Mouse (Mus musculus): ENCODE measurements around the gene Uox. TPM values are rescaled to one million over a fixed set of nuclear protein-coding genes. Genes with fewer than 3 reads are reported as not detected.

Uox gene
- polyA plus RNA-seq, 1 experiment, result not detected

GRCm38 (mm10) chr3:146567366-146567765, 2.9 kb upstream of the Uox start:
- Histone ChIP-seq H3K4me3 (ENCODE audit: extremely low read depth, insufficient read depth, insufficient read length) (no peak overlapping the region), H3K4me1 (ENCODE audit: control insufficient read depth, insufficient read depth, insufficient read length) (no peaks in the 10 kb centered on the region), H3K27ac (ENCODE audit: insufficient read depth, low read length) (no peak overlapping the region), H3K36me3 (ENCODE audit: control insufficient read depth, insufficient read depth, low read length) (no peaks in the 10 kb centered on the region), H3K27me3 (ENCODE audit: control insufficient read depth, insufficient read depth, low read length) (no peaks in the 10 kb centered on the region)
- DNase-seq (ENCODE audit: low read depth in 1 of 2, low spot score in 2 of 2), result no peak
- 81% methylated on average over 7 of the region's 7 CpGs for WGBS
- TF ChIP-seq CTCF (IDR thresholded peaks at IDR 0.05; ENCODE audit: extremely low read depth, insufficient read depth, insufficient read length, insufficient replicate concordance) (no peak), POLR2A (IDR thresholded peaks at IDR 0.05; ENCODE audit: low read depth, low read length) (no peak)

- H3K27ac ChIP-seq (ENCODE audit: insufficient read depth, low read length), result no peak overlapping the region
- H3K4me3 ChIP-seq (ENCODE audit: extremely low read depth, insufficient read depth, insufficient read length), result no peak overlapping the region
- 62% methylated on average over 9 of the region's 9 CpGs for WGBS
- H3K36me3 ChIP-seq (ENCODE audit: control insufficient read depth, insufficient read depth, low read length), result no peaks in the 10 kb centered on the region
- no peaks in the 10 kb centered on the region for H3K27me3 ChIP-seq (ENCODE audit: control insufficient read depth, insufficient read depth, low read length)
- no peaks in the 10 kb centered on the region for H3K4me1 ChIP-seq (ENCODE audit: control insufficient read depth, insufficient read depth, insufficient read length)
- TF ChIP-seq POLR2A (IDR thresholded peaks at IDR 0.05; ENCODE audit: low read depth, low read length) (no peak), CTCF (IDR thresholded peaks at IDR 0.05; ENCODE audit: extremely low read depth, insufficient read depth, insufficient read length, insufficient replicate concordance) (no peak)
- no peak for DNase-seq (ENCODE audit: low read depth in 1 of 2, low spot score in 2 of 2)
These were observed 2.2 kb upstream of the Uox start for GRCm38 (mm10) chr3:146567884-146568530.

GRCm38 (mm10) chr3:146569594-146569993, 632 bp upstream of the Uox start:
- DNase-seq (ENCODE audit: low read depth in 1 of 2, low spot score in 2 of 2), result no peak
- Histone ChIP-seq H3K27me3 (ENCODE audit: control insufficient read depth, insufficient read depth, low read length) (no peaks in the 10 kb centered on the region), H3K4me1 (ENCODE audit: control insufficient read depth, insufficient read depth, insufficient read length) (no peaks in the 10 kb centered on the region), H3K4me3 (ENCODE audit: extremely low read depth, insufficient read depth, insufficient read length) (no peak overlapping the region), H3K27ac (ENCODE audit: insufficient read depth, low read length) (no peak overlapping the region), H3K36me3 (ENCODE audit: control insufficient read depth, insufficient read depth, low read length) (no peaks in the 10 kb centered on the region)
- WGBS, result 91% methylated on average over 3 of the region's 3 CpGs
- TF ChIP-seq CTCF (IDR thresholded peaks at IDR 0.05; ENCODE audit: extremely low read depth, insufficient read depth, insufficient read length, insufficient replicate concordance), result no peak
- TF ChIP-seq POLR2A (IDR thresholded peaks at IDR 0.05; ENCODE audit: low read depth, low read length), result no peak

GRCm38 (mm10) chr3:146570939-146571338, 713 bp downstream of the Uox start:
- no peak overlapping the region for H3K27ac ChIP-seq (ENCODE audit: insufficient read depth, low read length)
- no peaks in the 10 kb centered on the region for H3K27me3 ChIP-seq (ENCODE audit: control insufficient read depth, insufficient read depth, low read length)
- no peak for DNase-seq (ENCODE audit: low read depth in 1 of 2, low spot score in 2 of 2)
- H3K4me1 ChIP-seq (ENCODE audit: control insufficient read depth, insufficient read depth, insufficient read length), result no peaks in the 10 kb centered on the region
- WGBS, result 88% methylated on average over 6 of the region's 6 CpGs
- H3K36me3 ChIP-seq (ENCODE audit: control insufficient read depth, insufficient read depth, low read length), result no peaks in the 10 kb centered on the region
- TF ChIP-seq CTCF (IDR thresholded peaks at IDR 0.05; ENCODE audit: extremely low read depth, insufficient read depth, insufficient read length, insufficient replicate concordance) (no peak), POLR2A (IDR thresholded peaks at IDR 0.05; ENCODE audit: low read depth, low read length) (no peak)
- no peak overlapping the region for H3K4me3 ChIP-seq (ENCODE audit: extremely low read depth, insufficient read depth, insufficient read length)

- 59% methylated on average over 1 of the region's 1 CpGs for WGBS
- DNase-seq (ENCODE audit: low read depth in 1 of 2, low spot score in 2 of 2), result no peak
- no peaks in the 10 kb centered on the region for H3K4me1 ChIP-seq (ENCODE audit: control insufficient read depth, insufficient read depth, insufficient read length)
- H3K27me3 ChIP-seq (ENCODE audit: control insufficient read depth, insufficient read depth, low read length), result no peaks in the 10 kb centered on the region
- H3K4me3 ChIP-seq (ENCODE audit: extremely low read depth, insufficient read depth, insufficient read length), result no peak overlapping the region
- TF ChIP-seq CTCF (IDR thresholded peaks at IDR 0.05; ENCODE audit: extremely low read depth, insufficient read depth, insufficient read length, insufficient replicate concordance) (no peak), POLR2A (IDR thresholded peaks at IDR 0.05; ENCODE audit: low read depth, low read length) (no peak)
- H3K27ac ChIP-seq (ENCODE audit: insufficient read depth, low read length), result no peak overlapping the region
- H3K36me3 ChIP-seq (ENCODE audit: control insufficient read depth, insufficient read depth, low read length), result no peaks in the 10 kb centered on the region
These were observed 1.1 kb downstream of the Uox start for GRCm38 (mm10) chr3:146571341-146571740.

- no peaks in the 10 kb centered on the region for H3K4me1 ChIP-seq (ENCODE audit: control insufficient read depth, insufficient read depth, insufficient read length)
- H3K36me3 ChIP-seq (ENCODE audit: control insufficient read depth, insufficient read depth, low read length), result no peaks in the 10 kb centered on the region
- no peak for DNase-seq (ENCODE audit: low read depth in 1 of 2, low spot score in 2 of 2)
- WGBS, result 74% methylated on average over 2 of the region's 2 CpGs
- H3K4me3 ChIP-seq (ENCODE audit: extremely low read depth, insufficient read depth, insufficient read length), result no peak overlapping the region
- TF ChIP-seq CTCF (IDR thresholded peaks at IDR 0.05; ENCODE audit: extremely low read depth, insufficient read depth, insufficient read length, insufficient replicate concordance), result no peak
- H3K27ac ChIP-seq (ENCODE audit: insufficient read depth, low read length), result no peak overlapping the region
- H3K27me3 ChIP-seq (ENCODE audit: control insufficient read depth, insufficient read depth, low read length), result no peaks in the 10 kb centered on the region
These were observed 7.4 kb downstream of the Uox start for GRCm38 (mm10) chr3:146577591-146577990.

GRCm38 (mm10) chr3:146580039-146580729, 10.0 kb downstream of the Uox start:
- no peaks in the 10 kb centered on the region for H3K36me3 ChIP-seq (ENCODE audit: control insufficient read depth, insufficient read depth, low read length)
- H3K27me3 ChIP-seq (ENCODE audit: control insufficient read depth, insufficient read depth, low read length), result no peaks in the 10 kb centered on the region
- DNase-seq (ENCODE audit: low read depth in 1 of 2, low spot score in 2 of 2), result no peak
- 90% methylated on average over 3 of the region's 3 CpGs for WGBS
- H3K4me3 ChIP-seq (ENCODE audit: extremely low read depth, insufficient read depth, insufficient read length), result no peak overlapping the region
- H3K4me1 ChIP-seq (ENCODE audit: control insufficient read depth, insufficient read depth, insufficient read length), result no peaks in the 10 kb centered on the region
- TF ChIP-seq CTCF (IDR thresholded peaks at IDR 0.05; ENCODE audit: extremely low read depth, insufficient read depth, insufficient read length, insufficient replicate concordance) (no peak), POLR2A (IDR thresholded peaks at IDR 0.05; ENCODE audit: low read depth, low read length) (no peak)
- no peak overlapping the region for H3K27ac ChIP-seq (ENCODE audit: insufficient read depth, low read length)
